ENCODE assay signal across 10 mouse cellular contexts in genomic region chr1:132210922-132211321, GRCm38 (mm10). TPM values are rescaled to one million over a fixed set of nuclear protein-coding genes. Genes with fewer than 3 reads are reported as not detected.
A peak's percentile ranks its signal among the peaks of the same experiment; 100 is the strongest.
DNase-seq lines count a peak whose midpoint lies in the region; ATAC-seq and TF ChIP-seq lines count a peak whose summit lies in the region.
"Had no signal": no experiment of that assay in that cellular context is flagged by ENCODE, and none has a peak within 500 bp of the region (broad histone marks: within the 10 kb centered on the region; RNA-seq: fewer than 3 reads in every experiment).

No protein-coding gene starts in this region.

- ATAC-seq in forebrain, postnatal 0 days, result no peak
- ATAC-seq in forebrain, embryonic 12.5 days (ENCODE audit: low FRiP score), result no peak
- ATAC-seq in stomach, postnatal 0 days (ENCODE audit: low FRiP score, low TSS enrichment), result no peak

- WGBS in forebrain, postnatal 0 days, result 19% methylated on average over 7 of the region's 7 CpGs
- 24% methylated on average over 7 of the region's 7 CpGs for WGBS in forebrain, embryonic 12.5 days
- 21% methylated on average over 7 of the region's 7 CpGs for WGBS in stomach, postnatal 0 days

- no peak overlapping the region for H3K9ac ChIP-seq in forebrain, postnatal 0 days
- no peak overlapping the region for H3K9ac ChIP-seq in forebrain, embryonic 12.5 days
- no peak overlapping the region for H3K9ac ChIP-seq in stomach, postnatal 0 days (ENCODE audit: low read length)
- H3K9ac ChIP-seq: embryonic facial prominence, embryonic 15.5 days had no signal

- no peaks in the 10 kb centered on the region for H3K36me3 ChIP-seq in forebrain, postnatal 0 days (ENCODE audit: insufficient read depth)
- no peaks in the 10 kb centered on the region for H3K36me3 ChIP-seq in forebrain, embryonic 12.5 days (replicated peaks)
- H3K36me3 ChIP-seq in stomach, postnatal 0 days (ENCODE audit: control insufficient read depth, insufficient read depth, low read length), result no peaks in the 10 kb centered on the region
- H3K36me3 ChIP-seq: embryonic facial prominence, embryonic 15.5 days had no signal

- peak; percentile 72 for TF ChIP-seq CTCF in forebrain, postnatal 0 days (IDR thresholded peaks at IDR 0.05; ENCODE audit: low read depth)
- peak; percentile 75 for TF ChIP-seq CTCF in stomach, postnatal 0 days (IDR thresholded peaks at IDR 0.05; ENCODE audit: low read depth)

- H3K4me3 ChIP-seq in forebrain, postnatal 0 days (ENCODE audit: low read depth, low read length), result no peak overlapping the region
- no peak overlapping the region for H3K4me3 ChIP-seq in forebrain, embryonic 12.5 days (replicated peaks)
- no peak overlapping the region for H3K4me3 ChIP-seq in stomach, postnatal 0 days (ENCODE audit: low read depth, low read length)
- H3K4me3 ChIP-seq: embryonic facial prominence, embryonic 15.5 days had no signal

- no peak overlapping the region for H3K27ac ChIP-seq in forebrain, postnatal 0 days (ENCODE audit: low read depth, low read length)
- H3K27ac ChIP-seq in forebrain, embryonic 12.5 days, result no peak overlapping the region
- no peak overlapping the region for H3K27ac ChIP-seq in stomach, postnatal 0 days (replicated peaks)
- H3K27ac ChIP-seq: embryonic facial prominence, embryonic 15.5 days had no signal

- no peaks in the 10 kb centered on the region for H3K27me3 ChIP-seq in forebrain, postnatal 0 days (ENCODE audit: insufficient read depth, low read length)
- H3K27me3 ChIP-seq in forebrain, embryonic 12.5 days, result peaks cover 8% of the 10 kb centered on the region; the same call in 1 of the 2 replicates
- H3K27me3 ChIP-seq in stomach, postnatal 0 days (ENCODE audit: control insufficient read depth, insufficient read depth, low read length), result no peaks in the 10 kb centered on the region
- H3K27me3 ChIP-seq: embryonic facial prominence, embryonic 15.5 days had no signal

- DNase-seq in forebrain, postnatal 0 days, result no peak
- DNase-seq in A20 (ENCODE audit: low read depth, low spot score), result peak; percentile 62
- peak; percentile 44 for DNase-seq in adrenal gland, postnatal 25 days
- DNase-seq in kidney, postnatal 25 days, result peak; percentile 52 to 55
- peak; percentile 42 for DNase-seq in stomach, postnatal 0 days (ENCODE audit: low spot score)
- no peak for DNase-seq in frontal cortex, postnatal 14 days (ENCODE audit: low spot score in 2 of 2)
- DNase-seq in urinary bladder, adult 18-20 months (ENCODE audit: low spot score in 2 of 2), result no peak

- no peaks in the 10 kb centered on the region for H3K9me3 ChIP-seq in forebrain, postnatal 0 days (ENCODE audit: low read length)
- no peaks in the 10 kb centered on the region for H3K9me3 ChIP-seq in forebrain, embryonic 12.5 days
- H3K9me3 ChIP-seq in stomach, postnatal 0 days (ENCODE audit: control insufficient read depth, low read length), result no peaks in the 10 kb centered on the region
- H3K9me3 ChIP-seq: embryonic facial prominence, embryonic 15.5 days had no signal

- TF ChIP-seq EP300 in stomach, postnatal 0 days (optimal IDR thresholded peaks at IDR 0.05), result no peak

- H3K4me2 ChIP-seq in forebrain, postnatal 0 days (ENCODE audit: low read depth), result no peak overlapping the region
- H3K4me2 ChIP-seq in forebrain, embryonic 12.5 days, result no peak overlapping the region
- no peak overlapping the region for H3K4me2 ChIP-seq in stomach, postnatal 0 days (replicated peaks; ENCODE audit: low read depth)
- H3K4me2 ChIP-seq: embryonic facial prominence, embryonic 15.5 days had no signal

- H3K4me1 ChIP-seq in forebrain, postnatal 0 days (ENCODE audit: insufficient read depth), result peaks cover 50% of the 10 kb centered on the region
- peaks cover 65% of the 10 kb centered on the region for H3K4me1 ChIP-seq in forebrain, embryonic 12.5 days
- peaks cover 5% of the 10 kb centered on the region; the same call in 1 of the 2 replicates for H3K4me1 ChIP-seq in stomach, postnatal 0 days (replicated peaks; ENCODE audit: control insufficient read depth, insufficient read depth)

RNA-seq across cellular contexts. Expression of gene Gm10188, which starts 18.6 kb away (rescaled TPM):
- total RNA-seq in forebrain, postnatal 0 days (2014; rRNA removed), result 0.92 TPM in 1 of 2 replicates, not detected in the other
- not detected in 2 replicates for polyA plus RNA-seq in forebrain, postnatal 0 days (2015; fragmentation: Nextera tagmentation; extraction: Ambion mirVana)
- 0.38 and 0.59 TPM in 2 replicates for polyA plus RNA-seq in forebrain, embryonic 12.5 days (2016; fragmentation: Nextera tagmentation; extraction: Ambion mirVana)
- total RNA-seq in adrenal gland, postnatal 25 days (2021), result not detected in 2 replicates
- 0.19 TPM in 1 of 2 replicates, not detected in the other for polyA plus RNA-seq in stomach, postnatal 0 days (2015; fragmentation: Nextera tagmentation; extraction: Ambion mirVana)
- polyA plus RNA-seq: embryonic facial prominence, embryonic 15.5 days; liver, embryonic 16.5 days had no signal

RNA-seq across cellular contexts. Expression of gene AC124108.1, which starts 19.7 kb away (rescaled TPM):
- total RNA-seq in forebrain, postnatal 0 days (2014; rRNA removed), result 3.4 and 5.0 TPM in 2 replicates
- polyA plus RNA-seq in forebrain, postnatal 0 days (2015; fragmentation: Nextera tagmentation; extraction: Ambion mirVana), result 0.31 and 0.48 TPM in 2 replicates
- 5.0 and 5.7 TPM in 2 replicates for polyA plus RNA-seq in forebrain, embryonic 12.5 days (2016; fragmentation: Nextera tagmentation; extraction: Ambion mirVana)
- total RNA-seq in adrenal gland, postnatal 25 days (2021), result not detected in 2 replicates
- 0.02 and 0.06 TPM in 2 replicates for polyA plus RNA-seq in stomach, postnatal 0 days (2015; fragmentation: Nextera tagmentation; extraction: Ambion mirVana)
- polyA plus RNA-seq: liver, embryonic 16.5 days had no signal

RNA-seq across cellular contexts. Expression of gene Lemd1, which starts 19.7 kb away (rescaled TPM):
- 13.3 and 14.9 TPM in 2 replicates for total RNA-seq in forebrain, postnatal 0 days (2014; rRNA removed)
- 14.7 and 15.1 TPM in 2 replicates for polyA plus RNA-seq in forebrain, postnatal 0 days (2015; fragmentation: Nextera tagmentation; extraction: Ambion mirVana)
- polyA plus RNA-seq in forebrain, embryonic 12.5 days (2016; fragmentation: Nextera tagmentation; extraction: Ambion mirVana), result 12.3 and 14.7 TPM in 2 replicates
- not detected in 2 replicates for total RNA-seq in adrenal gland, postnatal 25 days (2021)
- 0.30 and 0.42 TPM in 2 replicates for polyA plus RNA-seq in stomach, postnatal 0 days (2015; fragmentation: Nextera tagmentation; extraction: Ambion mirVana)
- polyA plus RNA-seq: liver, embryonic 16.5 days had no signal

Comparison
In these comparisons a context has a peak if more than half of its experiments do, and no peak if none do; other contexts are left out.
1. DNase-seq: peak in A20 (single experiment), adrenal gland, postnatal 25 days (single experiment), kidney, postnatal 25 days (2 of 2) and stomach, postnatal 0 days (single experiment); none in forebrain, postnatal 0 days (single experiment), frontal cortex, postnatal 14 days (0 of 2) and urinary bladder, adult 18-20 months (0 of 2).